Mouse (Mus musculus): Measurements from ENCODE around the gene Cd3d. TPM values are rescaled to one million over a fixed set of nuclear protein-coding genes. Genes with fewer than 3 reads are reported as not detected.

Cd3d gene
- total RNA-seq, 2 experiments from 2014 or later, result 0.35 TPM; not detected in 1

DNA sequence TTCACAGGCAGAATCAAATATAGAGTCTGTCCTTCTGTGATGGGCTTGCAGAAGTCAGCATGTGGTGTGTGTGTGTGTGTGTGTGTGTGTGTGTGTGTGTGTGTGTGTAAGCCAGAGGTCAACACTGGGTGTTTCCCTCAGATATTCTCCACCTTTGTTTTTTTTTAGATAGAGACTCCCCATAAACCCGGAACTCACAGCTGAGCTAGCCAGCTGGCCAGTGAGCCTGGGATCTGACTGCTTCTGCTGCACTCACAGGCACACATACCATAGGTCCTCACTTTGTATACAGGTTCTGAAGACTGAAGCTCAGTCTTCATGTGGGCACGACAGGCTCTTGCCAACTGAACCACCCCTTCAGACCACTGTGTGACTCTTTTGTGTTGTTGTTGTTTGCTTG, 50.7 kb downstream of the Cd3d start:
- DNase-seq, result no peak
- intact Hi-C loops (cut with DNase I), result no loop called here

DNA sequence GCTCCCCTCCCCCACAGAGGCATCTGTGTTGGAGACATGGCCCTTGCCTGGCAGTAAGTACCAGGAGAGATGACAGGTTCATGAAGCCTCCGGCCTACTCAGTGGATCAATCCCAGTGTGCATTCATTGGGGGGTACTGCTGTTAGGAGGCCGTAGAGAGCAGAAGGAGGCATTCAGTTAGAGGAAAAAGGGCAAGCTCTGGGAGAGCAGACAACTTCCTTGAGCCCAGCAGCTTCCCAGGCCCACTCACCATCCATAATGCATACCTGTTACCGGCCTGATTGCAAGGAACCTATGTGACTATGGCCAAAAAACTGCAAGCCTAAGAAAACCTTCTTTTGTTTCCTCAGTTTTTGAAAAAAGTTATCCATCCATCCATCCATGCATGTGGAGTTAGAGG, 52.9 kb downstream of the Cd3d start:
- intact Hi-C loops (cut with DNase I), result no loop called here
- DNase-seq, result no peak

Other genes with a start within 250 kb of the Cd3d start
- gene Phldb1, start 246.6 kb upstream of the Cd3d start, total RNA-seq (2021), result 100 to 1,000 TPM; 110 to 140 TPM
- gene Arcn1, start 213.9 kb upstream of the Cd3d start, total RNA-seq (2021), result 10 to 100 TPM; 84.4 to 89.0 TPM
- gene Ift46, start 213.9 kb upstream of the Cd3d start, total RNA-seq (2021), result 10 to 100 TPM; 27.2 to 41.2 TPM
- gene Tmem25, start 182.5 kb upstream of the Cd3d start, total RNA-seq (2021), result 10 to 100 TPM in 1 of 2 experiments, 1 to 10 TPM in 1; 9.6 to 10.9 TPM
- gene Ttc36, start 178.7 kb upstream of the Cd3d start, total RNA-seq (2021), result under 1 TPM in 1 of 2 experiments, not detected in 1; 0.41 TPM
- gene Kmt2a, start 100.5 kb upstream of the Cd3d start, total RNA-seq (2021), result 10 to 100 TPM; 26.1 to 29.7 TPM
- gene Atp5l, start 61.0 kb upstream of the Cd3d start, total RNA-seq (2021), result 1,000 to 10,000 TPM; 1,604 to 1,644 TPM
- 10 to 100 TPM; 40.7 to 44.8 TPM for gene Ube4a, start 16.2 kb upstream of the Cd3d start, total RNA-seq (2021)
- not detected for gene Cd3g, start 1.4 kb upstream of the Cd3d start, total RNA-seq (2021)
- under 1 TPM; 0.47 to 0.60 TPM for gene Cd3e, start 27.8 kb downstream of the Cd3d start, total RNA-seq (2021)
- 1 to 10 TPM in 1 of 2 experiments, under 1 TPM in 1; 0.76 to 1.2 TPM for gene Mpzl2, start 58.0 kb downstream of the Cd3d start, total RNA-seq (2021)
- gene Mpzl3, start 73.4 kb downstream of the Cd3d start, total RNA-seq (2021), result 1 to 10 TPM; 1.4 to 1.5 TPM
- gene Jaml, start 97.4 kb downstream of the Cd3d start, total RNA-seq (2021), result under 1 TPM; 0.19 to 0.24 TPM
- 1 to 10 TPM; 1.2 to 1.4 TPM for gene Scn2b, start 136.0 kb downstream of the Cd3d start, total RNA-seq (2021)
- 1 to 10 TPM; 6.3 to 7.6 TPM for gene Scn4b, start 156.6 kb downstream of the Cd3d start, total RNA-seq (2021)
- gene BC049352, start 200.2 kb downstream of the Cd3d start, total RNA-seq (2021), result not detected
- not detected for gene Tmprss4, start 222.3 kb downstream of the Cd3d start, total RNA-seq (2021)

Data from heart, postnatal 36 days (tissue).